Mouse (Mus musculus) heart, embryonic 13.5 days (tissue): ENCODE results near the gene Ipo13. TPM values are rescaled to one million over a fixed set of nuclear protein-coding genes. Genes with fewer than 3 reads are reported as not detected.

ENCODE experiments used
- ATAC-seq: fragments of 200-750 bp; cut with Nextera tagmentation; 2 replicates; pipeline ENCODE4 v1.8.0; 2017; ENCODE audit warnings: moderate TSS enrichment; ENCODE audit not compliant: insufficient number of reproducible peaks, low FRiP score, low TSS enrichment; ENCODE audit errors: extremely low read depth
- H3K27ac ChIP-seq: fragments of 300-500 bp; sonication (generic); replicated peaks from 2 replicates; pipeline ENCODE4 v1.5.1; 2015; ENCODE audit warnings: moderate library complexity, mild to moderate bottlenecking, inconsistent platforms
- H3K27me3 ChIP-seq: fragments of 300-500 bp; sonication (generic); replicated peaks from 2 replicates; pipeline ENCODE4 v1.6.1; 2015; ENCODE audit warnings: mild to moderate bottlenecking, inconsistent platforms
- H3K36me3 ChIP-seq: fragments of 300-500 bp; sonication (generic); 2 replicates; pipeline ENCODE4 v1.6.1; 2015; ENCODE audit warnings: mild to moderate bottlenecking, inconsistent platforms
- H3K4me1 ChIP-seq: fragments of 300-500 bp; sonication (generic); 2 replicates; pipeline ENCODE4 v1.6.1; 2015; ENCODE audit warnings: inconsistent platforms
- H3K4me2 ChIP-seq: fragments of 300-500 bp; sonication (generic); 2 replicates; pipeline ENCODE4 v1.6.1; 2015; ENCODE audit warnings: inconsistent platforms, mild to moderate bottlenecking, moderate library complexity
- H3K4me3 ChIP-seq: fragments of 300-500 bp; sonication (generic); 2 replicates; pipeline ENCODE4 v1.5.1; 2015; ENCODE audit warnings: moderate library complexity, mild to moderate bottlenecking, inconsistent platforms
- H3K9ac ChIP-seq: fragments of 300-500 bp; sonication (generic); 2 replicates; pipeline ENCODE4 v1.6.1; 2015; ENCODE audit warnings: inconsistent platforms, mild to moderate bottlenecking, moderate library complexity
- H3K9me3 ChIP-seq: fragments of 300-500 bp; sonication (generic); 2 replicates; pipeline ENCODE4 v1.6.1; 2016; ENCODE audit warnings: inconsistent platforms
- WGBS: fragments of 180-500 bp; shearing (Covaris S2); methylation state at CpG from one replicate; pipeline ENCODE4 v1.1.7; 2015; ENCODE audit warnings: mixed read lengths; 5-methylcytosine and 5-hydroxymethylcytosine counted together
- polyA plus RNA-seq: library from polyadenylated mRNA; unstranded; fragments of >200 nt; fragmentation: Nextera tagmentation; extraction: Ambion mirVana; gene quantifications from 2 replicates; pipeline ENCODE4 v1.2.1, GENCODE M21; 2015

Gene Ipo13
- polyA plus RNA-seq, 1 experiment from 2014 or later = 40.3 TPM

DNA sequence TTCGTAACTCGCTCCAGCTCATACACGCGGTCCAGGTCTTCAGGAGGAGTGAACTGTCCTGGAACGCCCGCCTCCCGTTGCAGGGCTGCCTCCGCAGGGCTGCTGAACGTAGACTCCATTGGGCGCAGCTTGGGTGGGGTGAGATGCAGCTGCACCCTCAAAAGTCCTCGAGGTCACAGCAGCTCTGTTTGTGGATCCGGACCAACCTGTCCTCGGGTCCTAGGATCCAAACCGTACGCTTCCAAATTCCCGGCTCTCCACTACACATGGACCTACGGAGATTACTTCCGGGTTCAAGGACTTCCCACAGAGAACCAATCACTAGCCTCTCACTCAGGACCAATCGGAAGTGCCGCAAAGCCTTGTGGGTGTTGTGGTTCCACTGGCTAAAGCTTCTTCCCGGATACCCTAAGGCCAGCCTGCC lies 23.0 kb downstream of the Ipo13 start, which contains the start of gene Dph2:
TSS of gene Dph2 (minus strand) at position 295 of the 424 bp plus-strand sequence.
- Histone ChIP-seq H3K36me3 (peaks cover 47% of the 10 kb centered on the region), H3K9ac (peak within 1 kb of the TSS; percentile 80), H3K4me2 (peak within 1 kb of the TSS; percentile 86), H3K27ac (no peak within 1 kb of the TSS), H3K9me3 (no peaks in the 10 kb centered on the region), H3K27me3 (no peaks in the 10 kb centered on the region), H3K4me1 (peaks cover 14% of the 10 kb centered on the region), H3K4me3 (peak within 1 kb of the TSS; percentile 80)
- WGBS = under 1% methylated on average over 21 of the region's 21 CpGs
- peak; percentile 71 for ATAC-seq

DNA sequence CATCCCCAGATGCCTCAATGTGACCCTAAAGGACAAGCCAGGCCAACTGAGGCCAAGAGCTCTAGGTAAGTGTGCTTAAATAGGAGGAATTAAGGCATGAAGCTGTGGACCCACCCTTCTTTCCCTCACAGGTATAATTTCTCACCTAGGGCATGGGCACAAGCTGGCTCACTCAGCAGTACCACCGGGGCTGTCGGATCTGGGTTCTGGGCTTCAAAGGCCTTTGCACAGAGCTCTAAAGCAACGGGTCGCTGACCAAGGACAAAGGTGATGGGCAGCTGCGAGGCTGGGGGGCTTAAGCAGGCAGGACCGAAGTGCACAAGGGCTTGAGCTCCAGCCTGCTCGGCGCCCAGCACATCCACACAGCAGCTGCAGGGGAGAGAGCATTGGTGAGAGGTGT lies 24.0 kb downstream of the Ipo13 start:
- H3K27me3 ChIP-seq = no peaks in the 10 kb centered on the region
- H3K36me3 ChIP-seq = peaks cover 39% of the 10 kb centered on the region
- peak overlapping the region; percentile 80 for H3K4me3 ChIP-seq
- peaks cover 22% of the 10 kb centered on the region for H3K4me1 ChIP-seq
- H3K27ac ChIP-seq = no peak overlapping the region
- no peak overlapping the region for H3K9ac ChIP-seq
- 89% methylated on average over 8 of the region's 8 CpGs for WGBS
- H3K9me3 ChIP-seq = no peaks in the 10 kb centered on the region
- peak overlapping the region; percentile 86 for H3K4me2 ChIP-seq
- no peak for ATAC-seq

DNA sequence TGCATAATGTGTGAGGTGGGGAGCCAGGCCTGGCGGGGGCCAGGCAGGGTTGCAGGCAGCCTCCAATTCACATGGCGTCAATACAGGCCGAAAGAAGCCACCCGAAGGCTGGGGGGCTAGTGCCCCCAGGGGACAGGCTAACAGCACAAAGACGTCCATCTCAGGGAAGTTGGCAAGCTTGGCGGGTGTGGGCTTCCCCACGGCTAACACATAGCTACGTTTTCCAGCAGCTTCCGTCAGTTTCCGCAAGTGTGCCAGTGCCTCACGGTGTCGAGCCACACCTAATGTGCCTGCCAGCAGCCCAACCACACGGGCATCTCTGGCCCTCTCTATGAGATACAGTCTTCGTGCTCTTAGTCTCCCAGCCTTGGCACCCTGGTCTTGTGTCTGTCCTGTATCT lies 24.8 kb downstream of the Ipo13 start:
- no peak overlapping the region for H3K9ac ChIP-seq
- H3K36me3 ChIP-seq = peaks cover 39% of the 10 kb centered on the region
- no peak overlapping the region for H3K4me3 ChIP-seq
- ATAC-seq = no peak
- no peak overlapping the region for H3K4me2 ChIP-seq
- peaks cover 24% of the 10 kb centered on the region for H3K4me1 ChIP-seq
- H3K27ac ChIP-seq = no peak overlapping the region
- H3K27me3 ChIP-seq = no peaks in the 10 kb centered on the region
- H3K9me3 ChIP-seq = no peaks in the 10 kb centered on the region
- WGBS = 83% methylated on average over 14 of the region's 14 CpGs

DNA sequence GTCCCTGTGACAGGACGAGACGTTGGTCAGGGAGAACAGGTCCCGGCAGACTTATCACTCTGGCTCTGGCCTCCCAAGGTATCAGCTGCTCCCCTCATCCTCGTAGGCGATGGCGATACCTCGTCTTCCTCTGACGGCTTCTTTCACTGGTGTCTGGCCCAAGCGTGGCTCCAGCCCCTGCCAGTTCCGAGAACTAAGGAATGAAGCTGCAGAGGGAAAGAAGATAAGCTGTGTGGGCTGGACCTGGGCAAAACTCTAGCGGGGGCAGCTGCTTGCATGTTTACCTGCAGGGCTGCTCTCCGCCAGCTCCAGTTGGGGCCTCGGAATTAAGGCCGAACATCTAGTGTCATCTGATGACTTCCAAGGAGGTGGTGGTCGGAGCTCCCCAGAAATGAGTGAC lies 25.3 kb downstream of the Ipo13 start:
- ATAC-seq = no peak
- Histone ChIP-seq H3K27ac (no peak overlapping the region), H3K4me1 (peaks cover 24% of the 10 kb centered on the region), H3K9ac (no peak overlapping the region), H3K27me3 (no peaks in the 10 kb centered on the region), H3K9me3 (no peaks in the 10 kb centered on the region), H3K36me3 (peaks cover 39% of the 10 kb centered on the region), H3K4me2 (no peak overlapping the region), H3K4me3 (no peak overlapping the region)
- 79% methylated on average over 15 of the region's 15 CpGs for WGBS

DNA sequence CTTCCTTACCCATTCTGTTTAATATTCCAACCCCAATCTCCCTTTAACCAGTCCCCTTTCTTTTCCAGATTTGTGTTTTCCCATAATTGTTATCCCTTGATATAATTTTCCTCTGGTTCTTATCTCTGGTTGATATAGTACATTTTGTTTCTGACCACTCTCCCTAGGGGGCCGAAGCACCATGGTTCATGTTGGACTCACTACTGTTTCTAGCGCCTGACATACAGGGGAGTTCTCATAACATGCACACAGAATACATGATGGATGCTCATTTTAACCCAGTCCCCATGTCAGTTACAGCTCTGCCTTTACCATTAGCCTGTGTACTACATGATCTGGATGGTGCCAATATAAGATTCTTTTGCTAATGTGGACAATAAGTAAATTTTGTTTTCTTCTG lies 26.9 kb downstream of the Ipo13 start:
- no peak for ATAC-seq

DNA sequence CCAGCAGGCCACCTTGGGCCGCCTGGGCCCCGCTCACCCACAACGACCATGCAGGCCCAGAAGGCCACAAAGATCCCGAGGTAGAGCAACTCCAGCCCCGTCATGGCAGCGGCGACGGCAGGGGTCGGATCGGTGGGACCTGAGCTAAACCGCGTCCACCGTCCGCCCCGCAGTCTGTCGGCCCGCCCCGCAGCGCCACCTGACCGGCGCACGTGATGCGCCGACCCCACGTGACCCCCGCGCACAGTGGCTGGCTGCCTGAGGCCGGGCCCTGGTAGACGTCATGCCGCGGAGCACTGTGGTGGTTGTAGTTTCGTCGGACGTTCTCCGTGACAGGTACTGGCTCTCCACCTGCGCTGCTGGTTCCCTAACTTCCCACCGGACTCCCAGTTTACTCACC lies 27.7 kb downstream of the Ipo13 start, which contains the start of gene Atp6v0b:
TSS of gene Atp6v0b (minus strand) at position 201 of the 400 bp plus-strand sequence.
- Histone ChIP-seq H3K27ac (peak within 1 kb of the TSS; percentile 59), H3K4me2 (peak within 1 kb of the TSS; percentile 87), H3K9me3 (no peaks in the 10 kb centered on the region), H3K4me1 (peaks cover 37% of the 10 kb centered on the region), H3K9ac (peak within 1 kb of the TSS; percentile 97), H3K27me3 (no peaks in the 10 kb centered on the region), H3K4me3 (peak within 1 kb of the TSS; percentile 99), H3K36me3 (peaks cover 37% of the 10 kb centered on the region)
- WGBS = under 1% methylated on average over 37 of the region's 37 CpGs
- peak; percentile 83 for ATAC-seq

More for the DNA sequence above, 26.9 kb downstream of the Ipo13 start:
- no peak overlapping the region for H3K27ac ChIP-seq
- peak overlapping the region; percentile 97; the same call in 1 of the 2 replicates for H3K9ac ChIP-seq
- no peaks in the 10 kb centered on the region for H3K9me3 ChIP-seq
- H3K4me3 ChIP-seq = peak overlapping the region; percentile 99
- H3K27me3 ChIP-seq = no peaks in the 10 kb centered on the region
- H3K36me3 ChIP-seq = peaks cover 37% of the 10 kb centered on the region
- WGBS = 73% methylated on average over 2 of the region's 2 CpGs
- peak overlapping the region; percentile 87 for H3K4me2 ChIP-seq
- H3K4me1 ChIP-seq = peaks cover 33% of the 10 kb centered on the region

DNA sequence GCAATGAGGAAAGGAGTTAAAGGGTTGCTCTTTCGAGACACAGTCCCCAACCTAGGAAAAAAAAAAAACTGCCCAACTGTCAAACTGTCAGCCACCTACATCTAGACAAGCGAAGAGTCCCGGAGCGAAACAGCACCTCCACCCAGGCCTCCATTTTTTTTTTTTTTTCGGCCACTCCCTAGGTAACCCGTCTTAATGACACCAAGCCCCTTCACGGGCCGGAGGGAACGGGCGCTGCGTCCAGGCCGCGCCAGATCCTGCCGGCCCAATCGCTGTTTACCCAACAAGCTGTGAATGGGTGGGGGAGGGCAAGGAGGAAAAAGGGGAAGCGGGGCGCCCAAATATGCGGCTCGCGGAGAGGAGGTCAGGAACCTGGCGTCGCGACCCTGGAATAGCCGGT lies 28.2 kb downstream of the Ipo13 start:
- WGBS = 3% methylated on average over 24 of the region's 24 CpGs

DNA sequence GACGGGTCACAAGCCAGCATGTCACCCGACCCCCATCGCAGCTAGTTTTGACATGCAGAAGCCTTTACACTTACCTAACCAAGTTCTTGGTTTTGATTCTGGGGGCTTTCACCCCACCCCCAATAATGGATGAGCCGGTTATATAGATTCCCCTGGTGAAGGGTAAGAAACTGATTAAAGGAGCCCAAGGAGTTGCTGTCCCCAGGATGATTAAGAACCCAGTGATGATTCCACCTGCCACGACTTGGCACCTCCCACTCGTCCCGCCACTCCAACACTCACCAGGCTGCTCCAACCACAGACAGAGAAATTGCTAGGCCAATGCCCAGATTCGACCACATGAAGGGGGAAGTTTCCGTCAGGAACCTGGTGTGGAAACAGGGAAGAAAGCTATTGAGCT lies 28.8 kb downstream of the Ipo13 start:
- 74% methylated on average over 9 of the region's 9 CpGs for WGBS

More for the DNA sequence above, 28.2 kb downstream of the Ipo13 start:
- Histone ChIP-seq H3K4me3 (peak overlapping the region; percentile 99), H3K9ac (peak overlapping the region; percentile 97), H3K4me2 (peak overlapping the region; percentile 87), H3K27me3 (no peaks in the 10 kb centered on the region), H3K4me1 (peaks cover 37% of the 10 kb centered on the region), H3K27ac (peak overlapping the region; percentile 59), H3K9me3 (no peaks in the 10 kb centered on the region), H3K36me3 (peaks cover 37% of the 10 kb centered on the region)
- 0 out of 2 replicates have a peak, but pooled peaks have one; percentile 2 for ATAC-seq

DNA sequence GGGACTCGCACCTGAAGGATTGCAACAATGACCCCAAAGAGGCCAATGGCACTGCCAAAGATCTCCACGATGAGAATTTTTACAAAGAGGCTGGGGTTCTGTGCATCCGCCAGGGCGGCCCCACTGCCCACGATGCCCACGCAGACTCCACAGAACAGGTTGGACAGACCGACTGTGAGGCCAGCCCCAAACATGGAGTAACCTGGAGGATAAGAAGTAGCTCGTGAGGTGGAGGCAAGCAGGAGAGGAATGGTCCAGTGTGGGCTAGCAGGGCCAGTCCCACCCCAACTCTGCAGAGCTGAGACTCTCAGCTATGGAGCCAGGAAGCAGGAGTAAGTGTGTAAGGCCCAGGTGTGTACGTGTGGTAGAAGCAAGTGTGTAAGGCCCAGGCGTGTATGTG lies 29.7 kb downstream of the Ipo13 start:
- WGBS = 91% methylated on average over 10 of the region's 10 CpGs
- Histone ChIP-seq H3K4me1 (peaks cover 30% of the 10 kb centered on the region), H3K27ac (no peak overlapping the region), H3K36me3 (peaks cover 43% of the 10 kb centered on the region), H3K4me3 (peak overlapping the region; percentile 99; the same call in 1 of the 2 replicates), H3K9ac (no peak overlapping the region), H3K27me3 (no peaks in the 10 kb centered on the region; the same call in 1 of the 2 replicates), H3K4me2 (peak overlapping the region; percentile 87; the same call in 1 of the 2 replicates), H3K9me3 (no peaks in the 10 kb centered on the region)
- no peak for ATAC-seq

More for the DNA sequence above, 28.8 kb downstream of the Ipo13 start:
- H3K9ac ChIP-seq = peak overlapping the region; percentile 97
- H3K4me1 ChIP-seq = peaks cover 33% of the 10 kb centered on the region
- H3K36me3 ChIP-seq = peaks cover 38% of the 10 kb centered on the region
- no peaks in the 10 kb centered on the region for H3K9me3 ChIP-seq
- no peaks in the 10 kb centered on the region; the same call in 1 of the 2 replicates for H3K27me3 ChIP-seq
- ATAC-seq = no peak
- H3K4me3 ChIP-seq = peak overlapping the region; percentile 99
- H3K4me2 ChIP-seq = peak overlapping the region; percentile 87
- H3K27ac ChIP-seq = no peak overlapping the region

DNA sequence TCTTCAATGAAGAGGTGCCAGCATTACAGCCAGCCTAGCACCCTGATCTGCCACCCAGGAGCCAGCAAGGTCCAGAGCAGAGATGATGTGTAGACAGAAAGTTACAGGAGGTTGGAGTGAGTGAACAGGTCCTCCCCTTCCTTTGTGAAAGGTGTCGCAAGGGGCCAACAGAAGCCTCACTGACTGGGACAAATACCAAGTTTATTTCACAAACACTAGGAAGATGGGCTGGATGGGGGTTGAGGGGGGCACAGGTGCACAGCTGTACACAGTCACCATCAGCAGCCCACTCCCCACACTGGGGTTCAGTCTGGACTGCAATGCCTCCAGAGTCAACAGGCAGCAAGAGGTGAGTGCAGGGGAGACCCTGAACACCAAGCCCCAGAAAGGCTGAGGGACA lies 30.7 kb downstream of the Ipo13 start:
- Histone ChIP-seq H3K4me2 (peak overlapping the region; percentile 88), H3K27me3 (no peaks in the 10 kb centered on the region; the same call in 1 of the 2 replicates), H3K9ac (peak overlapping the region; percentile 94; the same call in 1 of the 2 replicates), H3K9me3 (no peaks in the 10 kb centered on the region), H3K27ac (no peak overlapping the region), H3K36me3 (peaks cover 34% of the 10 kb centered on the region), H3K4me3 (peak overlapping the region; percentile 99), H3K4me1 (peaks cover 30% of the 10 kb centered on the region)
- ATAC-seq = no peak
- 100% methylated on average over 1 of the region's 1 CpGs for WGBS

DNA sequence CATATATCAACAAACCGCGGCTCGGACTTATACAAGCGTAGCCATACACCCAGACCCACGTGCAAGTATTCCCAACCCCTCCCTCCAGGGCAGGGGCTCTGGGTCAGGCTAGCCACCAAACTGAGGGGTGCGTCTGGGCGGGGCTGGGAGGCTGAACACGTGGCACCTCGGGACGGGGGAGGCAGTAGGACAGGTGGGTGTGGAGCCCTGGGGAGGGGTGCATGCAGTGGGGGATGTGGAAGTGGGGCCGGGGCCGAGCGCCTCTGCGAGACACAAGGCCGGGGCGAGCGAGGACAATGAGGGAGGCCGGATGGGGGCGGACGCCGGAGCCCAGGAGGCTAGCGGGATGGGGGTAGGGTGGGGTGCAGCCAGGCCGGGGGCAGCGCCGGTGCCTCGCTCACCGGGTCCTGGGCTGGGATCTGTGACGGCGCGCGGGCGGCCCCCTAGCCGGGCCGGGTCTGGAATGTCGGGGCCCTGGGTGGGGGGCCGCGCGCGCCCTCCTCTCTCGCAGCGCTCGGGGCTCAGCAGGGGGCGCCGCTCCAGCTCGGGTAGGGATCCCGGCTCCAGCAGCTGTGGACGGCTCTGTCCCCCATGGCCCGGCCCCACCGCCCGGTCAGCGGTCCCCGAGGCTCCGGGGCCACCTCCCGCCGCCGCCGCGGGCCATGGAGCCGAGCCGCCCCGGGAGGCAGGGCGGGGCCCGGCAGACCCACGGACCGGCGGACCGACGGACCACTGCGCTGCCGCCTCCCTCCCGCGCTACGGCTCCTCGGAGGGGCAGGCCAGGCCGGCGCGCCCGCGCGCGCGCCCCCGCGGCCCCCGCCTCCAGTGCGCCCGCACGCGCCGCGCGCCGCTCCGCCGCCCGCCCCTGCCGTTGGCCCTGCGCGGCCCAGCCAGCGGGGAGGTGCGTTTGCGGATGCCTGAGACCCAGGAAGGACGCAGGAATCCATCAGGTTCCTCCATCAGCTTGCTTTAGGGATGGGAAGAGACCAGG lies 31.8 kb downstream of the Ipo13 start, which contains the start of gene B4galt2:
TSS of gene B4galt2 (minus strand) at position 787 of the 991 bp plus-strand sequence.
- WGBS = under 1% methylated on average over 81 of the region's 103 CpGs
- Histone ChIP-seq H3K4me3 (peak within 1 kb of the TSS; percentile 99), H3K9ac (peak within 1 kb of the TSS; percentile 94), H3K36me3 (peaks cover 38% of the 10 kb centered on the region), H3K27me3 (no peaks in the 10 kb centered on the region; the same call in 1 of the 2 replicates), H3K27ac (peak within 1 kb of the TSS; percentile 66), H3K4me1 (peaks cover 35% of the 10 kb centered on the region), H3K4me2 (peak within 1 kb of the TSS; percentile 88), H3K9me3 (no peaks in the 10 kb centered on the region)
- peak; percentile 30 for ATAC-seq
